Mouse (Mus musculus) gastrocnemius, adult 18-20 months (tissue): ENCODE data around the gene Canx. TPM values are rescaled to one million over a fixed set of nuclear protein-coding genes. Genes with fewer than 3 reads are reported as not detected.

ENCODE experiments used
- DNase-seq: peaks from one replicate; pipeline ENCODE4 v3.0.0; 2021; ENCODE audit warnings: low spot score
- total RNA-seq, 2 experiments: library from RNA; stranded (reverse); gene quantifications; 2 replicates each; pipeline ENCODE4 v1.2.3; 2021

Canx gene
- total RNA-seq, 2 experiments from 2014 or later = 92.2 to 110 TPM

GRCm38 (mm10) chr11:50277025-50277424 lies 48.4 kb downstream of the Canx start:
- no peak for DNase-seq

- DNase-seq = no peak
Observed at GRCm38 (mm10) chr11:50275568-50276151, 49.8 kb downstream of the Canx start.

- no peak for DNase-seq
Observed at GRCm38 (mm10) chr11:50275077-50275476, 50.4 kb downstream of the Canx start.

GRCm38 (mm10) chr11:50272819-50273218 lies 52.7 kb downstream of the Canx start:
- DNase-seq = no peak

GRCm38 (mm10) chr11:50269885-50270284 lies 55.6 kb downstream of the Canx start:
- no peak for DNase-seq

- no peak for DNase-seq
Observed at GRCm38 (mm10) chr11:50269163-50269562, 56.3 kb downstream of the Canx start.

GRCm38 (mm10) chr11:50266997-50267396 lies 58.5 kb downstream of the Canx start:
- no peak for DNase-seq

GRCm38 (mm10) chr11:50265931-50266330 lies 59.5 kb downstream of the Canx start:
- DNase-seq = no peak

GRCm38 (mm10) chr11:50263198-50263597 lies 62.3 kb downstream of the Canx start:
- DNase-seq = no peak

GRCm38 (mm10) chr11:50262020-50262419 lies 63.5 kb downstream of the Canx start:
- no peak for DNase-seq

- DNase-seq = no peak
Observed at GRCm38 (mm10) chr11:50258310-50258709, 67.2 kb downstream of the Canx start.

- DNase-seq = no peak
Observed at GRCm38 (mm10) chr11:50256615-50257014, 68.9 kb downstream of the Canx start.

- no peak for DNase-seq
Observed at GRCm38 (mm10) chr11:50254010-50254580, 71.4 kb downstream of the Canx start.

- no peak for DNase-seq
Observed at GRCm38 (mm10) chr11:50253393-50253792, 72.1 kb downstream of the Canx start.

GRCm38 (mm10) chr11:50252684-50253265 lies 72.7 kb downstream of the Canx start:
- no peak for DNase-seq

- no peak for DNase-seq
Observed at GRCm38 (mm10) chr11:50252166-50252565, 73.3 kb downstream of the Canx start.

GRCm38 (mm10) chr11:50248473-50249171 lies 76.9 kb downstream of the Canx start:
- no peak for DNase-seq

- DNase-seq = no peak
Observed at GRCm38 (mm10) chr11:50245269-50245668, 80.2 kb downstream of the Canx start.
